Mouse (Mus musculus) liver, embryonic 14.5 days (tissue): ENCODE measurements around the gene Cdr2.

ENCODE experiments used
- CTCF ChIP-seq: IDR thresholded peaks from 2 replicates; pipeline ENCODE4 v1.5.1; 2016; ENCODE audit warnings: antibody characterized with exemption, low read depth, control low read depth
- EP300 ChIP-seq: IDR thresholded peaks from 2 replicates; pipeline ENCODE4 v1.6.1; 2016; ENCODE audit warnings: antibody characterized with exemption, low read depth

GRCm38 (mm10) chr7:120942506-120942905 is 39.6 kb downstream of the Cdr2 start:
- TF ChIP-seq CTCF (no peak), EP300 (no peak)
